Mouse (Mus musculus) CH12.LX (cell line): ENCODE measurements around the gene Myh11.

Experiments
- CHD2 ChIP-seq: IDR thresholded peaks from 2 replicates; pipeline ENCODE4 v1.6.1; 2011; ENCODE audit warnings: low read length, improper control_type of control experiment
- CTCF ChIP-seq, 2 experiments: IDR thresholded peaks in 1 of 2; conservative IDR thresholded peaks in 1 of 2; 2 replicates each; pipeline ENCODE4 v1.5.1; 2011 to 2012; ENCODE audit warnings: low read depth in 2 of 2, low read length in 2 of 2, improper control_type of control experiment in 1 of 2, inconsistent platforms in 1 of 2, mild to moderate bottlenecking in 1 of 2, moderate library complexity in 1 of 2
- E2F4 ChIP-seq: IDR thresholded peaks from 2 replicates; pipeline ENCODE4 v1.6.1; 2011; ENCODE audit warnings: low read depth, low read length, improper control_type of control experiment; ENCODE audit not compliant: insufficient replicate concordance
- EP300 ChIP-seq: IDR thresholded peaks from 2 replicates; pipeline ENCODE4 v1.6.1; 2011; ENCODE audit warnings: low read length, improper control_type of control experiment
- HCFC1 ChIP-seq: IDR thresholded peaks from 2 replicates; pipeline ENCODE4 v1.6.1; 2012; ENCODE audit warnings: low read depth, mild to moderate bottlenecking, inconsistent platforms, low read length, improper control_type of control experiment
- POLR2A ChIP-seq: IDR thresholded peaks from 2 replicates; pipeline ENCODE4 v1.6.1; 2011; ENCODE audit warnings: low read depth, mild to moderate bottlenecking, improper control_type of control experiment, low read length
- TBP ChIP-seq: conservative IDR thresholded peaks from 2 replicates; pipeline ENCODE4 v1.6.1; 2011; ENCODE audit warnings: low read depth, low read length, improper control_type of control experiment
- ZKSCAN1 ChIP-seq: IDR thresholded peaks from 2 replicates; pipeline ENCODE4 v1.6.1; 2012; ENCODE audit warnings: low read depth, inconsistent platforms, low read length, improper control_type of control experiment, borderline replicate concordance

DNA sequence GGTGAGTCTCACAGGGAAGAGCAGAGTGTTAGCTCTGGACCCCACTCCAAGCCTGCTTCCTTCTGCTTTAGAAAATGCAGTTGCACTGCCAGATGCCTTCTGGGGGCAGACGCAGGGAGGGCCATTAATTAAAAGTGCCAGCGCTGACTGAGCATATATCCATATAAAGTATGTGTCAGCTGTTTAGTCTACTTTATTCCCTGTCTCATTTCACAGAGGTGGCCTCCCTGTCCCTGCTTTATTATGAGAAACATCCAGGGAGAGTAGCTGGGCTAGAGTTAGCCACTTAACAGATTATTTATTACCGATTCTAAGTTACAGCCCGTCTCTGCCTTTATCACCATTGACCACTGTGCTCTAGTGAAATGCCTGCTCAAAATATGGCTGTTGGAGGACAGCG is 108.8 kb downstream of the Myh11 start:
- TF ChIP-seq E2F4 (no peak), POLR2A (no peak), TBP (no peak), ZKSCAN1 (no peak), HCFC1 (no peak), EP300 (no peak), CHD2 (no peak), CTCF (conservative IDR thresholded peaks at IDR 0.05 in 1 of 2, IDR thresholded peaks at IDR 0.05 in 1 of 2; ENCODE audit: low read depth in 2 of 2, low read length in 2 of 2) (no peak)
